Mouse (Mus musculus): ENCODE measurements around the gene Mrm3.
A peak's percentile ranks its signal among the peaks of the same experiment; 100 is the strongest.

The Mrm3 gene

GRCm38 (mm10) chr11:76252036-76252435, 8.5 kb downstream of the Mrm3 start:
- no peak for DNase-seq (ENCODE audit: low spot score)

DNA sequence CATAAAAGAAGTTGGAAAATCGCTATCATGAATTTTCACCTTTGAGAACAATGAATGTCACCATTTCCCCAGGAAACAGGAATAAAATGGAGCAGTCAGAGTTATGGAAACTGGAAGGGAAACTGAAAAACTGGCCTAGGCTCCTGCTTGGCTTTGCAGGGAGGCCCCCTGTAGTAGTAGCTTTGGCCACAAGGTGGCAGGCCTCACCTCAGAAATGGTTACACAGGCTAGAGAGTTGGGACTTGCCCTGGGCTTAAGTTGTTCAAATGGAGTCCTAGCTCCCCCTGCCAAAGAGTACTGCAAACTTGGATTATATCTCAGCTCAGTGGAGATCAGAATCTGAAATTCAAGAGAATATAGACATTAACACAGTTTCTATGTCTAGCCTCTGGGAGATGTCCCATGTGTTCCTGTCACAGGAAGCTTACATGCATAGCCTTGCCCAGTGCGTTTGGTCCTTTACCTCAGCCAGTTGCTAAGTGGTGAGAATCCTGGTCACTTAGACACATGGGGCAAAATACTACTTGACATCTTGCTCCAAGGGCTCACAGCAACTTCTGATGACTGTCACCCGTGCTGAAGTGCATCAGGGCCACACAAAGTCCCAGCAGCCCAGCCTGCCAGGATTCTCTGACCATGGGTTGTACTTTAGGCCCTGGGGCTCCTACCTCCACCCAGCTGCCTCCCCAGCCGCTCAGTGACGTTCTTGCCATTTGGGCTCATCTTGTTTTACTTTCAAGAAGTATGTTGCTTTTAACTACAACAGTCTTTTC, 9.8 kb downstream of the Mrm3 start:
- peak; percentile 81 for DNase-seq (ENCODE audit: low spot score)

- DNase-seq (ENCODE audit: low spot score) = no peak
Measured at GRCm38 (mm10) chr11:76253918-76254264, 10.4 kb downstream of the Mrm3 start.

GRCm38 (mm10) chr11:76255431-76256001, 12.0 kb downstream of the Mrm3 start:
- peak; percentile 45 for DNase-seq (ENCODE audit: low spot score)

GRCm38 (mm10) chr11:76256129-76256528, 12.6 kb downstream of the Mrm3 start:
- no peak for DNase-seq (ENCODE audit: low spot score)

DNA sequence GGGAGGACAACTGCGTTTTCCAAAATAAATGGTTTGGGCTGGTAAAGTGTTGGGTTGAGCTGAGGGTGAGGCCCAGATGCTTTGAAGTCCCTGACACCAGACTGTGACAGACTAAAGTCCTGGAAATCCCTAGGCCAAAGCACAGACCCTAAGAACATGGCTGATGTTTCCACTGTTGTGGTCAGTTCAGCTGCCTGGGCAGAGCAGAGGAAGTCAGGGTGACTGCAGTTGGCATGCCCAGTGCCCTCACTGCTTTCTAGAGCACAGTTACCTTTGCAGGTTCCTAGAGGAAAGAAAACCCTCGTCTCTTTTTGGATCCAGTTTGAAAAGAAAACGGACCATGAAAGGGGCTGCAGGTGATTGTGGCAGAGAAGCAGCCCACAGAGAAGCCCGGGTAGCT, 13.9 kb downstream of the Mrm3 start:
- DNase-seq (ENCODE audit: low spot score) = no peak

GRCm38 (mm10) chr11:76258511-76258910, 15.0 kb downstream of the Mrm3 start:
- DNase-seq (ENCODE audit: low spot score) = no peak

DNA sequence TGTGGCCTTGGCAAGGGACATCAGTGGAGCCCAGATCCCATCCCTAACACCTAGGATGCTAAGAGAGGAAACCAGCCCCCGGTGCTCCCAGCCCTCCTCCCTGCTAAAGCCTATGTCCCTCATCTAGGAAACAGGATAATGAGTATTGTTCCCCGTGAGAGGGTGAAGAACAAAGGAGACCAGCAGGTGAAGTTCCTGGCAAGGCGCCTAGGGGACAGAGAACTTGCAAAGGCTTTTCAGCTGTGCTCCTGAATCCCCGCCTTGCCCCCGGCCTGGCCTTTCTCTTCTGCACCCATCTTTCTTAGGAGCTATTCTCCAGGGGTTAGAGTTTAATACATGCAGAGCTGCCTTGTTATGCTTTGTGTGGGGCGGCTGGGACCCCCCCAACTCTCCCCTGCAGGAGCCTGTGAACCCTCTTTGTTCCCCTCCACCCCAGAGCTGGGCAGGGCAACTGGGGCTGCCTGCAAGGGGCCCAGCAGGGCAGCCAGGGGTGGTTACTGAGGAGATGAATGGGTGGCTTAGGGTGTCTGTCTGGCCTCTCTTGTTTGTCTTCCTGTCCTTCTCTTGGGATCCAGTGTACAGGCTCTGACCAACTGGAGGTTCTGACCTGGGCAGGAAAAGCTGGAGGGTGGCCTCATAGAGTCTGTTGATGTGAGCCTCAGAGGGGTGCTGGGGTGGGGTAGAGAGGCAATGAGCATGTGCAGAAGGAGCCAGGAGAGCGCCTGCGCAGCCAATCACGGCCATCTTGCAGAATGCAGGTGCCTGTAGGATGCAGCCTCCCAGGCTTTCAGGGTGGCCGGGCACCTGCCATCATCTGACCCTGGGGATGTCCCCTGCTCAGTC, 16.9 kb downstream of the Mrm3 start:
- no peak for DNase-seq (ENCODE audit: low spot score)

GRCm38 (mm10) chr11:76261224-76261623, 17.7 kb downstream of the Mrm3 start:
- DNase-seq (ENCODE audit: low spot score) = no peak

DNA sequence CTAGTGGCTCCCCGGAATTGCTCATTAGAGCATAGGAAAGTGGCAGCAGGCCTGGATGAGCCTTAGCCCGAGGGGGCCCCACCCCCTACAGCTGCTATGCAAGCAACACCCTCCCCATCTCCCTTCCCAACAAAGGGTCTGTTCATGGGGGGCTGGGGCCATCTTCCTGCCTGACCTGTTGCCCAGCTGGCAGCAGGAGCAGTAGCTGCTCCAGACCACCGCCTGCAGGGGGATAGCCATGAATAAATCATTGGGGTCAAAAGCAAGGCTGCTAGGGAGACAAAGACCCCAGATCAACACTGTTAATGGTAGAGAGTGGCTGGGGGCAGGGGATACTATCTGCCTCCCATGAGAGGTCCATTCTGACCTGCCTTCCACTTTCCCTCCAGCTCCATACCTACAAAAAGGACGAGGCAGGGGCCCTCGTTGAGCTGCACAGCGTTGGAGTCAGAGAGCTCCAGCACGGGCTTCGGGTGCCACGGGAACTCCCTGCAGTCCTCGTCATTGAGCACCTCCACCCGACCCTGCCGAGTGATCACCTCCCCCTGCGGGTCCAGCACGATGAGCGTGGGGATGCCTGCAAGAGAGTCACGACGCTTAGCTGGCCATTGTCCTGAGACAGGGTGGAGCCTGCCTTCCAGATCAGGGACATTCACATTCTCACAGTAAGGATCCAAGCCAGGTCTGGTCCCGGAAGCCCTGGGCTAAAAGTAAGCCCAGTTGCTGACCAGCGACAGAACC, 19.3 kb downstream of the Mrm3 start:
- DNase-seq (ENCODE audit: low spot score) = no peak

DNA sequence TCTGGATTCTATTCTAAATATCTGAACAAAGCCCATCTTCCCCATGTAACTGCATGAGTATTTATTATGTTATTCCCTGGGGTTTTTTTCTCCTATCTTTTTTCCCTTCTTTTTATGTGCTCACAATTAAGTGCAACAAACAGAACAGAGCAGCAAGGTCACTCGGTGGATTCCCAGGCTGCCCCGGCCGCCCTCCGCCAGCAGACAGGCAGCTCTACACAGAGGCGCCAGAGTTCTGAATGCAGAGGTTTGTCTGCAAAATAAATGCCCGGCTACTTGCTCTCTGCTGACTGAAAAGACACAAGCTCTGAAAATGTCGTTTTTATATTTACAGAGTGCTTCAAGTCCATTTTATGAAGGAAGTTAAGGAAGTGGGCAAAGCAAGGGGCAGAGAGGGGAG, 24.0 kb downstream of the Mrm3 start:
- no peak for DNase-seq (ENCODE audit: low spot score)

DNA sequence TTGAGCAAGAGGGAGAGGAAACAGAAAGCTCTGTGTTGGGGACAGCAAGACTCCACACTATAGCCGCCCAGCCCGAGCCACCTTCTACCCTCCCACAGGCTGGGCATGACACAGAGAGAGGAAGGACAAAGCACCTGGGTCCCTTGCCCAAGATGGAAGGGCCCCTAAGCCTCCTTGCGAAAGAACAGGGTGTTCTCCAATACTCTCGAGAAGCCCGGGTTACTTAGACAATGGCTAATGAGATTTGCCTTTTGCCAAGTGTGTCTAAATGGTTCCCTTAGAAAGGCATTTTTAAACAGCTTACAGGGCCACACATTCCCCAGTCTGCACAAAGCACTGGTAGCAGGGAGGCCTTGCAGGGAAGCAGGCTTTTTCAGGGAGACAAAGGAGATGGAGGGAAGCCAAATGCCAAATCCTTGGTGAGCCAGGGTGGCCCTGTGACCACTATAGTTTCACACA, 24.5 kb downstream of the Mrm3 start:
- DNase-seq (ENCODE audit: low spot score) = no peak

DNA sequence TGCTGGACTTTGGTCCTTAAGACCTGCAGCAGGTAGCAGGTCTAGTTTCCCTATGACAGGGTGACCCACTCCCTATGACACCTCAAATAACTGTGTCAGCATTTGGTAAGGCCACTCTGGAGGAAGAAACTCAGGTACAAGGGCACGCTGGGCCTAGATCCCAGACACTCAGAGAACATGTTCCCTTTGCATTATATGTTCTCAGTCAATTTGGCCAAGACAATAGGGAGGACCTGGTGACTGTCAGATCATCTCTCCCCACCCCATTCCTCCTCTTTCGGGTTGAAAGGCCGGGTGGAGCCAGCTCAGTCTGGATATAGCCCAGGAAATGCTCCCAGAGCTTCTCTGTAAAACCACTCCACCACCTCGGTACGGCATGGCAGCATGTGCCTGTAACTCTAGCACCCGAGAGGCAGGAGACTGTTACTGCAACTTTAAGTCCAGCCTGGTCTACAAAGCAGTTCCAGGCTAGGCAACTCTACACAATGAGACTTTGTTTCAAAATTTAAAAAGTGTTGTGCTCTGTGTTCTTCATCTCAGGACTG, 25.1 kb downstream of the Mrm3 start:
- no peak for DNase-seq (ENCODE audit: low spot score)

DNA sequence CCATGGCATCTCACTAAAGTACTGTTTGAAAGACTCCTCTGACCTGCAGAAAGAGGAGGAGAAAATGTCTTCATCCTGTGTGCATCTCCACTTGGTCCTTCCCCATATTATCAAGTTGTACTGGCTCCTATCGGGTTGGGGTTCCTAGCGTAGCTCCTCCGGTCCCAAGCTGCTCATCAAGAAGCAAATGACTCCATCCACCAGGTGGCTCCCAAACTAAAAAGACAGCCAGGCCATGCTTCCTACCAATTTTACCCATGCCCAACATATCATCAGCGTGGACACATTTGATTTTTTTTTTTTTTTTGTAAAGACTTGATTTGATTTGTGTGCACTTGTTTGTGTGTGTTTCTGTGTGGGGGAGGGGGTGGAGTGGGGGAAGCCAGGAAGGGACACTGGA, 28.9 kb downstream of the Mrm3 start:
- DNase-seq (ENCODE audit: low spot score) = no peak

- no peak for DNase-seq (ENCODE audit: low spot score)
Measured at GRCm38 (mm10) chr11:76278960-76279852, 35.7 kb downstream of the Mrm3 start.

DNA sequence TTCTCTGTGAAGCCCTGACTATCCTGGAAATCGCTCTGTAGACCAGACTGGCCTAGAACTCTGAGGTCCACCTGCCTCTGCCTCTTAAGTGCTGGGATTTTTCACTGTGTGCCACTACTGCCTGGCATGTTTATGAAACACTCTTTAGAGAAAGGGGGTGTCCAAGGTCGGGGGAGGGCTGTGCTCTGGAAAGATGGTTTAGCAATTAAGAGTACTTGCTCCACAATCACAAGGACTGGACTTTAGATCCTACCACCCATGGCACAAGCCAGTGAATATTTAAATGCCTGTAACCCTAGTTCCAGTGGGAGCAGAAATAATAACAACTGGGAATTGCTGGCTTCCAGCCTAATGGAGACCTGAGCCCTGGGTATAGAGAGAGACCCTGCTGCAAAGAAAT, 36.5 kb downstream of the Mrm3 start:
- DNase-seq (ENCODE audit: low spot score) = no peak

GRCm38 (mm10) chr11:76283841-76284240, 40.3 kb downstream of the Mrm3 start:
- DNase-seq (ENCODE audit: low spot score) = no peak

GRCm38 (mm10) chr11:76285431-76286075, 42.0 kb downstream of the Mrm3 start:
- DNase-seq (ENCODE audit: low spot score) = no peak

GRCm38 (mm10) chr11:76286534-76287126, 43.1 kb downstream of the Mrm3 start:
- DNase-seq (ENCODE audit: low spot score) = no peak

DNA sequence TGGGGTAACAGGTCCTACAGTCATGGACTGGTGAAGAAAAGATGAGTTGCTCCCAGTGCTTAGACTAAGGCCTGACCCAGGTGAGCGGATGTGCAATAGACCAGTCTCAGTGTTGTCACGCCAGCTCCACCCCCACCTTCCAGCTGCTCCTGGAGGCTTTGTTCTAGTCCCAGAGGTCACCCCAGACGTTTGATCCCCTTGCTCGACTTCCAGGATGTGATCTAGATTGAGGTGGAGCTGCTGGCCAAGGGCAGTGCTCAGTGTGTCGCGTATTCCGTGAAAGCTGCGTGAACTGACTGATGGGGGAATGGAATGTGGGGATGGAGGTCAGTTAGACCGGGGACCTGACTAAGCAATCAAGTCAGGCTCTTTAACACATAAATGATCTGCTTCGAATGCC, 43.8 kb downstream of the Mrm3 start:
- DNase-seq (ENCODE audit: low spot score) = no peak

All from layer of hippocampus, adult 9-10 months (tissue).